Mouse (Mus musculus) midbrain, embryonic 14.5 days (tissue): ENCODE data around the gene Zfp787. TPM values are rescaled to one million over a fixed set of nuclear protein-coding genes. Genes with fewer than 3 reads are reported as not detected.

Experiments
- ATAC-seq: fragments of 200-750 bp; cut with Nextera tagmentation; 2 replicates; pipeline ENCODE4 v1.8.0; 2017; ENCODE audit warnings: moderate number of reproducible peaks, moderate library complexity; ENCODE audit not compliant: low FRiP score, low TSS enrichment
- DNase-seq: peaks from one replicate; pipeline ENCODE4 v3.0.0-alpha.2; 2015
- H3K27ac ChIP-seq: fragments of 300-500 bp; sonication (generic); replicated peaks from 2 replicates; pipeline ENCODE4 v1.5.1; 2014; ENCODE audit warnings: mild to moderate bottlenecking, low read depth, low read length, moderate library complexity
- H3K27me3 ChIP-seq: fragments of 300-500 bp; sonication (generic); 2 replicates; pipeline ENCODE4 v1.6.1; 2014; ENCODE audit warnings: low read length, control low read depth, mixed read lengths; ENCODE audit not compliant: control insufficient read depth, insufficient read depth
- H3K36me3 ChIP-seq: fragments of 300-500 bp; sonication (generic); 2 replicates; pipeline ENCODE4 v1.6.1; 2014; ENCODE audit warnings: low read length, control low read depth; ENCODE audit not compliant: control insufficient read depth, insufficient read depth
- H3K4me1 ChIP-seq: fragments of 300-500 bp; sonication (generic); 2 replicates; pipeline ENCODE4 v1.6.1; 2014; ENCODE audit warnings: mild to moderate bottlenecking, antibody characterized with exemption, low read length, control low read depth; ENCODE audit not compliant: control insufficient read depth, insufficient read depth
- H3K4me2 ChIP-seq: fragments of 300-500 bp; sonication (generic); 2 replicates; pipeline ENCODE4 v1.6.1; 2014; ENCODE audit warnings: mild to moderate bottlenecking, low read length, moderate library complexity
- H3K4me3 ChIP-seq: fragments of 300-500 bp; sonication (generic); replicated peaks from 2 replicates; pipeline ENCODE4 v1.5.1; 2014; ENCODE audit warnings: low read depth, low read length
- H3K9ac ChIP-seq: fragments of 300-500 bp; sonication (generic); replicated peaks from 2 replicates; pipeline ENCODE4 v1.6.1; 2014; ENCODE audit warnings: mild to moderate bottlenecking, low read length, moderate library complexity
- H3K9me3 ChIP-seq: fragments of 300-500 bp; sonication (generic); 2 replicates; pipeline ENCODE4 v1.6.1; 2016; ENCODE audit warnings: low read length, control low read depth, mixed read lengths; ENCODE audit not compliant: control insufficient read depth
- WGBS: fragments of 180-500 bp; shearing (Covaris S2); extraction: QIAGEN DNeasy Blood & Tissue Kit; methylation state at CpG from one replicate; pipeline ENCODE4 v1.1.7; 2014; 5-methylcytosine and 5-hydroxymethylcytosine counted together
- polyA plus RNA-seq: library from polyadenylated mRNA; unstranded; fragments of >200 nt; fragmentation: Nextera tagmentation; extraction: Ambion mirVana; gene quantifications from 2 replicates; pipeline ENCODE4 v1.2.1, GENCODE M21; 2014

Gene Zfp787
- polyA plus RNA-seq = 12.0 and 19.1 TPM in 2 replicates

DNA sequence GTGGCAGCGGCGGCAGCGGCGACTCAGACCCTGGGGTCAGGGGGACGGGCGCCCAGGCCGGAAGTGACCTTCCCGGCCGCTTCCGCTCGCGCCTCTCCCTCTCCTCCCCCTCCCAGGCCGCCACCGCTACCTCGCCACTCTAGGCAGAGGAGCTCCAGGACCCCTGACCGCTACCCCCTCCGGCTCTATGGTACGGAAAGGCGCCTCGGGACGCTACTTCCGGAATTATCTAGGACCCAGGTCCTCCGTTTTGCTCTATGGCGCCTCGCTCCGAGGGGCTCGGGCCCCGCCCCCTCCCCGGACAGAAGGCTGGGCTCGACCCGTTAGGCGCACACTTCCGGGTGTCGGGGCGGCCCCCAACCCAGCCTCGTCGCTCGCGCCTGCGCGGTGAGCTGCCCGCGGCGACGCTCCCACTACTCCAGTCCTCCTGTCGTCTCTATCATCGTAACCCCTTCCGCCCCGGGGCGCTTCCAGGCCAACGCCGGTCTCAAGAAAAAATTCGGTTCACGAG is at the start of gene Zfp787:
Gene Zfp787 (minus strand): TSS at position 97 of the 511 bp plus-strand sequence.
- Histone ChIP-seq H3K27ac (peak within 1 kb of the TSS; percentile 94), H3K9me3 (no peaks in the 10 kb centered on the region), H3K4me1 (peaks cover 10% of the 10 kb centered on the region), H3K36me3 (no peaks in the 10 kb centered on the region), H3K9ac (peak within 1 kb of the TSS; percentile 93), H3K27me3 (no peaks in the 10 kb centered on the region), H3K4me3 (peak within 1 kb of the TSS; percentile 78), H3K4me2 (peak within 1 kb of the TSS; percentile 94)
- DNase-seq (peak; percentile 99), ATAC-seq (peak; percentile 97)
- WGBS = under 1% methylated on average over 54 of the region's 54 CpGs

GRCm38 (mm10) chr7:6204200-6204599 is 48.4 kb upstream of the Zfp787 start:
- no peak overlapping the region for H3K4me2 ChIP-seq
- DNase-seq = no peak
- H3K36me3 ChIP-seq = no peaks in the 10 kb centered on the region
- H3K27ac ChIP-seq = no peak overlapping the region
- no peak overlapping the region for H3K4me3 ChIP-seq
- no peak for ATAC-seq
- H3K4me1 ChIP-seq = no peaks in the 10 kb centered on the region
- no peak overlapping the region for H3K9ac ChIP-seq
- no peaks in the 10 kb centered on the region for H3K9me3 ChIP-seq
- no peaks in the 10 kb centered on the region for H3K27me3 ChIP-seq
- WGBS = 82% methylated on average over 3 of the region's 3 CpGs

- H3K4me2 ChIP-seq = no peak within 1 kb of the TSS
These were observed 41.0 kb upstream of the Zfp787 start, which contains the start of gene Galp for GRCm38 (mm10) chr7:6196790-6197189. Gene Galp, plus strand, starts transcription at chr7:6197090.

GRCm38 (mm10) chr7:6195777-6196176 is 40.0 kb upstream of the Zfp787 start:
- 57% methylated on average over 2 of the region's 2 CpGs for WGBS
- ATAC-seq (no peak), DNase-seq (no peak)
- H3K36me3 ChIP-seq = peaks cover under 1% of the 10 kb centered on the region; the same call in 1 of the 2 replicates
- no peak overlapping the region for H3K27ac ChIP-seq
- H3K4me3 ChIP-seq = no peak overlapping the region
- H3K9ac ChIP-seq = no peak overlapping the region
- H3K27me3 ChIP-seq = no peaks in the 10 kb centered on the region
- H3K4me1 ChIP-seq = no peaks in the 10 kb centered on the region
- no peak overlapping the region for H3K4me2 ChIP-seq
- H3K9me3 ChIP-seq = no peaks in the 10 kb centered on the region

More at GRCm38 (mm10) chr7:6196790-6197189, 41.0 kb upstream of the Zfp787 start, which contains the start of gene Galp:
- no peak for ATAC-seq
- no peaks in the 10 kb centered on the region for H3K27me3 ChIP-seq
- no peaks in the 10 kb centered on the region for H3K4me1 ChIP-seq
- no peak within 1 kb of the TSS for H3K27ac ChIP-seq
- 62% methylated on average over 3 of the region's 3 CpGs for WGBS
- no peak within 1 kb of the TSS for H3K4me3 ChIP-seq
- no peak for DNase-seq
- H3K9ac ChIP-seq = no peak within 1 kb of the TSS
- H3K36me3 ChIP-seq = no peaks in the 10 kb centered on the region
- no peaks in the 10 kb centered on the region for H3K9me3 ChIP-seq

DNA sequence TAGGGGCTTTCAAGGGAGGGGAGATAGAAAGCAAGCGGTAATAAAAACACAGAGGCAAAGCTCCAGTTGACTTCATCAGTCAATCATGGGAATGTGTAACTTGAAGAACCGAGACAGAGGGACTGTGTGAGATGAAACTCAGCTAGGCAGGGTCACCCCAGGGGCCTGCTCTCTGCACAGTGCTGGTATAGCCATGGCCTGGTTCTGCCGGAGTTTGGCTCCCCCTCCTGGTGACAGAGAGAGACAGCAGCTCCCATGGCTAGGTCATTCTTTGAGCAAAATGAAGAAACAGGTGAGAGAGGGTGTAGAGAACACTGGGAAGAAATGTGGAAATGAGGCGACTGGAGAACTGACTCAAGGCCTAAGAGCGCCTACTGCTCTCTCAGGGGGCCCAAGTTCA is 38.3 kb upstream of the Zfp787 start:
- 20% methylated on average over 5 of the region's 5 CpGs for WGBS
- no peak overlapping the region for H3K4me2 ChIP-seq
- ATAC-seq (peak; percentile 75), DNase-seq (peak; percentile 82)
- H3K27me3 ChIP-seq = no peaks in the 10 kb centered on the region
- no peaks in the 10 kb centered on the region for H3K9me3 ChIP-seq
- no peak overlapping the region for H3K27ac ChIP-seq
- H3K4me3 ChIP-seq = no peak overlapping the region
- peaks cover 17% of the 10 kb centered on the region for H3K36me3 ChIP-seq
- H3K9ac ChIP-seq = no peak overlapping the region
- no peaks in the 10 kb centered on the region for H3K4me1 ChIP-seq

- DNase-seq = peak; percentile 83
- ATAC-seq = no peak
- Histone ChIP-seq H3K4me3 (no peak overlapping the region), H3K27me3 (no peaks in the 10 kb centered on the region), H3K27ac (no peak overlapping the region), H3K9ac (no peak overlapping the region), H3K4me2 (no peak overlapping the region), H3K4me1 (no peaks in the 10 kb centered on the region), H3K9me3 (no peaks in the 10 kb centered on the region), H3K36me3 (peaks cover 41% of the 10 kb centered on the region)
- WGBS = 45% methylated on average over 3 of the region's 3 CpGs
These were observed 35.6 kb upstream of the Zfp787 start for GRCm38 (mm10) chr7:6191376-6191775.

GRCm38 (mm10) chr7:6189542-6189941 is 33.7 kb upstream of the Zfp787 start:
- Histone ChIP-seq H3K9me3 (no peaks in the 10 kb centered on the region), H3K4me2 (no peak overlapping the region), H3K9ac (no peak overlapping the region), H3K36me3 (peaks cover 58% of the 10 kb centered on the region), H3K4me1 (no peaks in the 10 kb centered on the region), H3K27ac (no peak overlapping the region), H3K27me3 (no peaks in the 10 kb centered on the region), H3K4me3 (no peak overlapping the region)
- DNase-seq (peak; percentile 28), ATAC-seq (peak; percentile 12; the same call in 1 of the 2 replicates)
- WGBS = 50% methylated on average over 45 of the region's 45 CpGs

- Histone ChIP-seq H3K27ac (no peak overlapping the region), H3K4me1 (no peaks in the 10 kb centered on the region), H3K27me3 (no peaks in the 10 kb centered on the region), H3K4me2 (no peak overlapping the region), H3K4me3 (no peak overlapping the region), H3K9ac (no peak overlapping the region), H3K36me3 (peaks cover 68% of the 10 kb centered on the region), H3K9me3 (no peaks in the 10 kb centered on the region)
- WGBS = 66% methylated on average over 2 of the region's 2 CpGs
- ATAC-seq (no peak), DNase-seq (no peak)
These were observed 31.0 kb upstream of the Zfp787 start for GRCm38 (mm10) chr7:6186756-6187155.

- no peak for ATAC-seq
- WGBS = 97% methylated on average over 2 of the region's 2 CpGs
- peaks cover 70% of the 10 kb centered on the region for H3K36me3 ChIP-seq
These were observed 30.4 kb upstream of the Zfp787 start for GRCm38 (mm10) chr7:6186176-6186575.

More at GRCm38 (mm10) chr7:6186176-6186575, 30.4 kb upstream of the Zfp787 start:
- H3K27me3 ChIP-seq = no peaks in the 10 kb centered on the region
- H3K9me3 ChIP-seq = no peaks in the 10 kb centered on the region
- no peaks in the 10 kb centered on the region for H3K4me1 ChIP-seq
- H3K9ac ChIP-seq = no peak overlapping the region
- no peak overlapping the region for H3K4me2 ChIP-seq
- H3K27ac ChIP-seq = no peak overlapping the region
- DNase-seq = no peak
- no peak overlapping the region for H3K4me3 ChIP-seq
